Mouse (Mus musculus): Measurements from ENCODE around the gene Erbb2. TPM values are rescaled to one million over a fixed set of nuclear protein-coding genes. Genes with fewer than 3 reads are reported as not detected.
"Not testable (repeated sequence)": the region's sequence is repeated elsewhere in the genome, so short reads cannot be mapped to it uniquely, and the experiment has no call there.

Gene Erbb2
- total RNA-seq (2021) = 1 to 10 TPM; 2.0 to 3.2 TPM
- long read RNA-seq, experiment 1 = 0 reads
- long read RNA-seq, experiment 2, full-length matches to known transcripts = 2 of 4 reads
- long read RNA-seq, experiment 2, partial matches to known transcripts = 0 of 4 reads
- long read RNA-seq, experiment 2, other reads (novel, unspliced or antisense) = 2 of 4 reads

DNA sequence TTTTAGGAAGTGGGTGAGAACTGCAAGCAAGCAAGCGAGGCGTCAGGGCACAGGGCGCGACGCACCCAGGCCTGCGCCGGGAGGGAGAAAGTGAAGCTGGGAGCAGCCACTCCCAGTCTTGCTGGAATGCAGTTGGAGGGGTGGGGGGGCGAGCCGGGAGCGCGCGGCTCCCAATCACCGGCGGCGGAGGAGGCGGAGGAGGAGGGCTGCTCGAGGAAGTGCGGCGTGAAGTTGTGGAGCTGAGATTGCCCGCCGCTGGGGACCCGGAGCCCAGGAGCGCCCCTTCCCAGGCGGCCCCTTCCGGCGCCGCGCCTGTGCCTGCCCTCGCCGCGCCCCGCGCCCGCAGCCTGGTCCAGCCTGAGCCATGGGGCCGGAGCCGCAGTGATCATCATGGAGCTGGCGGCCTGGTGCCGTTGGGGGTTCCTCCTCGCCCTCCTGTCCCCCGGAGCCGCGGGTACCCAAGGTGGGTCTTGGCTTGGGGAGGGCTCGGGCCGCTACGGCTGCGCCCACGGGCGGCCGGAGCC lies at the start of gene Erbb2:
Gene Erbb2, plus strand, starts transcription at position 198 of the 524 bp plus-strand sequence.
- peak in 1 of 2 experiments; percentile 34 for DNase-seq (ENCODE audit: low spot score in 2 of 2)
- intact Hi-C loops (cut with DNase I) = no loop called here

DNA sequence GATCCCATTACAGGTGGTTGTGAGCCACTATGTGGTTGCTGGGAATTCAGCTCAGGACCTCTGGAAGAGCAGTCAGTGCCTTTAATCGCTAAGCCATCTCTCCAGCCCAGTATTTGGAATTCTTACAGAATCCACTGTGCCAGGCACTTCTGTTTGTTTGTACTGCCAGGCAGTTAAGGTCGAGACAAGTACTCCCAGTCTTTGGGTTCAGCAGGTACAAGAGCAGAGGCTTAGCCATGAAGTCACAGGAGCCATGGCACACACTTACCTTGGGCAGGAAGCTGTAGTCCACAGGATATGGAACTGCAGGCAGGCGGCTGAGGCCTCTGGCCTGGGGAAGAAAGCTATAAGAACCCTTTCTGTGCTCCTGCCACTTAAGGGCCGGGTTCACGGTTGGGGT lies 48.5 kb upstream of the Erbb2 start:
- no peak for DNase-seq (ENCODE audit: low spot score in 2 of 2)
- intact Hi-C loops (cut with DNase I) = no loop called here

DNA sequence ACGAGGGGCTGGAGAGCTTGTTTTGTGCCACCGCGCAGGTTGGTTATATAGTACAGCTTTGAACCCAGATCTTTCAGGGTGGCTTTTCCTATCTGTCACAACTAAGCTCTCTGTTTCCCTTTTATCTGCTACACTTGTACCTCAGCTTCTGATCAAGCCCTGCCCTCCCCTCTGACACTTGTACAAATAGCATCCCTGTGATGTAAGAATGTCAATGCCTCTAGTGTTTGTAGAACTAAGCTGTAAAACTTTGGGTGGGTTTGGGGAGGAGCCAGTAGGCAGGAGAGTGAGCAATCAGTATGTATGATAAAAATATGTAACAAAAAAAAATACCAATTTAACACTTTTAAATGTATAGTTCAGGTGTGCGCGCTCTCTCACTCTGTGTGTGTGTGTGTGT lies 47.9 kb upstream of the Erbb2 start:
- no peak for DNase-seq (ENCODE audit: low spot score in 2 of 2)
- intact Hi-C loops (cut with DNase I) = no loop called here

DNA sequence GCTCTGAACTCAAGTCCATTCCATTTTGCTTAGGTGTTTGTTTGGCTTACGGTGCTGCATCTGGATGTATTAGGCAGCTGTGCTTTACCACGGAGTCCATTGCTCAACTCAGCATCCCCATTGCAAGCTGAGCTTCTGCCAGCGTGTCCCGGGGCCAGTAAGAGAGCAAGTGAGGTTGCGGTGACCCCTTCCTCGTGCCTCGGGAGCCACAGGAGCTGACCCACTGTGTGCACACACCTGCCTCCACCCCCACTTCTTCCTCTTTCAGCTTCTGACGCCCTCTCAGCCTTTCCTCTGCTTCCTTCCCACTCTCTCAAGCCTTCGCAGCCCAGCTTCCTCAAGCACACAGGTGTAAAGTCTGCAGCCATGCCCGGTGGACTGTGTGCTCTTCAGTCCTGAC lies 46.0 kb upstream of the Erbb2 start:
- DNase-seq (ENCODE audit: low spot score in 2 of 2) = no peak
- intact Hi-C loops (cut with DNase I) = no loop called here

DNA sequence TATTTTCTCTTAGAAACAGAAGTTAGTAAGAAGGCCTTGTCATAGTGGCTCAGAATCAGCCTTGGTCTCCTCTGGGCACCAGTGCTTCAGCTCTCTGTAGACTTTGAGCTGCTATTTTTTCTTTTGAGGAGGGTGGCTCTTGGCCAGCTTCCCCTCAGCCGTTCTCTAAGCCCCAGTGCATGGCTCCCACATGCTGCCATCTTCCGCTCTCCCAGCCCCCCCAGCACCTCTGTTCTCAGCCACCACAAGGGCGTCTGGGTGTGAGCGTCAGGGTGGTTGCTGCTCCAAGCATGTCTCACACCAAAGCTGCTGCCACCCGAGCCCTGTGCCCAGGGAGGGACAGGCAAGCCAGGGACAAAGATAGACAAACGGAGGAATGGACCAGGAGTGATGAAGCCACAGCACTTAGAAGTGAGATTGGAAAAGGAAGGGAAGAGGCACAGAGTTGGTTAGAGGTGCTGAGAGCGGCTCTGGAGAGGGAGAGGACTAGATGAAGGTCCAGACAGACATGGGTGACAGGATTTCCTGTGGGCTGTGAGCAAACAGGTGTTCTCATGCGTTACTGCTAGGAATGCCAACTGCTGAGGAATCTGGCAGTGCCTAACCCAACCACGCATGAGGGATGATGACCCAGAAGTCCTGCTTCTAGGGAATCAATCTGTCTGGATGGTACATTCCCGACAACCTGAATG lies 45.0 kb upstream of the Erbb2 start:
- DNase-seq (ENCODE audit: low spot score in 2 of 2) = peak; percentile 53 to 56
- intact Hi-C loops (cut with DNase I) = no loop called here

- intact Hi-C loops (cut with DNase I) = no loop called here
- DNase-seq (ENCODE audit: low spot score in 2 of 2) = no peak
Observed at GRCm38 (mm10) chr11:98367863-98368186, 44.4 kb upstream of the Erbb2 start.

GRCm38 (mm10) chr11:98369337-98369736 lies 42.9 kb upstream of the Erbb2 start:
- no peak for DNase-seq (ENCODE audit: low spot score in 2 of 2)

GRCm38 (mm10) chr11:98370588-98370987 lies 41.7 kb upstream of the Erbb2 start:
- intact Hi-C loops (cut with DNase I) = no loop called here
- DNase-seq (ENCODE audit: low spot score in 2 of 2) = no peak

More at GRCm38 (mm10) chr11:98369337-98369736, 42.9 kb upstream of the Erbb2 start:
- intact Hi-C loops (cut with DNase I) = no loop called here

GRCm38 (mm10) chr11:98371556-98372240 lies 40.6 kb upstream of the Erbb2 start:
- intact Hi-C loops (cut with DNase I) = loop anchor here (2.0 kb wide), 1 partner anchor 27 kb away; no protein-coding TSS in a partner anchor
- DNase-seq (ENCODE audit: low spot score in 2 of 2) = no peak

DNA sequence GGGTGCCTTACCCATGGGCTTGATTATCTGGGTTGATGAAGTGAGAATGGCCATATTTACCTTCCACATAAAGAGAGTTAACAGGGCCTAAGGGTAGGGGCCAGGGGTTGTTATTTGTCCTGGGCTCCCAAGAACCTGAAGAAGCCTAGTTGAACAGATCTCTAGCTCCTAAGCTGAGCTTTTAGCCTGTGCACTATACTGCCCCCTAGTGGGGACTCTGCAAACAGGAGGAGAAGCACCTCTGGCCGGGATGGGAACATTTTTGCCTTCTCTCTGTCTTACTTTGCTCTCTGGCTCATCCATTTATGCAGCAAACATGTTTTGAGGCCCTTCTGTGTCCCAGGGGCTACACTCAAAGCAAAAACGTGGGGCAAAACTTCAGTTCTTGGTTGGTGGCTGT lies 39.9 kb upstream of the Erbb2 start:
- intact Hi-C loops (cut with DNase I) = loop anchor here (2.0 kb wide), 1 partner anchor 28 kb away; no protein-coding TSS in a partner anchor
- DNase-seq (ENCODE audit: low spot score in 2 of 2) = peak; percentile 54 to 72

DNA sequence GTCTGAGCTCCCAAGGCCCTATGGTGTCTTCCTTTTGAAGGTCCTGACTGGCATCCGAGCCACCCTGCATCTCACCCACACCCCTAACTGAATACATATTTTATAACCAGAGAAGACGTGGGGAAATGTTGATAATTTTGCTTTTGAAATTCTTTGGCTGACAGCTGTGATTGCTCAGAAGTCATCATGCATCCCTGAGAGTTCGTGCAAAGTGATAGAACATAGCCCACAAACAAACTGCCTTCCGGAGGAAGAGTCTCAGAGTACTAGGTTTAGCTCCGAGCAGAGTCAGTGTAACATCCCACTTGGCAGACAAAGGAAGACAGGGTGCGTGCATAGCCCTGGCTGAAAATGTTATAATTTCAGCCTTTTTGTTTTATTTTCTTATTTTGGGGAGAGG lies 39.0 kb upstream of the Erbb2 start:
- intact Hi-C loops (cut with DNase I) = loop anchor here (2.0 kb wide), 1 partner anchor 28 kb away; no protein-coding TSS in a partner anchor
- DNase-seq (ENCODE audit: low spot score in 2 of 2) = no peak

DNA sequence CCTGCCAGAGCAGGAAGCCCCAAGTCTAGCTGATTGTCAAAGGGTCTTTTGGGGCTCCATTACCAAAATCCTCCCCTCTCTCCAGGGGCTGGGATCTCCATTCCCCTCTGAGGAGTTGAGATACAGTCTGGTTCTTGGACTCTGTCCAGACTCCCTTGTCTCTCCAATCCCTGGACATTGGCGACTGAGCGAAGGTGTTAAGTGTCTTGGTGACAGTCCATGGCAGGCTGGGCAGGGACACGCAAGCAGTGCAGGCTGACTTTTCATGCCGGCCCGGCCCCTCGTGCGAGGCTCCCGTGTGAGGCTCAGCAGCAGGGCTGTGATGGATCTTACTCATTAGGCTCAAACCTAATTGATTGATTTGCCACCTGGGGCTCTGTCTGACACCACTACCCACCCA lies 38.0 kb upstream of the Erbb2 start:
- DNase-seq (ENCODE audit: low spot score in 2 of 2) = no peak
- intact Hi-C loops (cut with DNase I) = no loop called here

DNA sequence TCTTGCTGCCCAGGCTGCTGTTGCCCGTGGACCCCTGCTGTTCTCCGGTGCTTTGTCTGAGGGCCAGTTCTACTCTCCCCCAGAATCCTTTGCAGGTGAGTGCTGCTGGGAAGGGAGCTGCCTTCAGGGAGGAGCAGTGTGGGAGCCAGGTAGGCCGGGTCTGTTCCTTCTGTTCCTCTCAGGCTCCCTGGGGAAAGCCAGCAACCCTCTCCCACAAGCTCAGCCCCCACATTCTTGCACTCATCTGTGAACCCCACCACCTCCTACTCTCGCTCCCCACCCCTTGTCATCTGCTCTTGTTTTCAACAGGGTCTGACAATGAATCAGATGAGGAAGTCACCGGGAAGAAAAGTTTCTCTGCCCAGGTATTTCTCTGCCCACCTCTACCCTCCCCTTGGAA lies 35.5 kb upstream of the Erbb2 start:
- intact Hi-C loops (cut with DNase I) = no loop called here
- DNase-seq (ENCODE audit: low spot score in 2 of 2) = no peak

- intact Hi-C loops (cut with DNase I) = no loop called here
- no peak for DNase-seq (ENCODE audit: low spot score in 2 of 2)
Observed at GRCm38 (mm10) chr11:98377787-98378186, 34.5 kb upstream of the Erbb2 start.

- no peak for DNase-seq (ENCODE audit: low spot score in 2 of 2)
- intact Hi-C loops (cut with DNase I) = no loop called here
Observed at GRCm38 (mm10) chr11:98379379-98379778, 32.9 kb upstream of the Erbb2 start.

- no peak for DNase-seq (ENCODE audit: low spot score in 2 of 2)
- intact Hi-C loops (cut with DNase I) = no loop called here
Observed at GRCm38 (mm10) chr11:98380106-98380505, 32.2 kb upstream of the Erbb2 start.

DNA sequence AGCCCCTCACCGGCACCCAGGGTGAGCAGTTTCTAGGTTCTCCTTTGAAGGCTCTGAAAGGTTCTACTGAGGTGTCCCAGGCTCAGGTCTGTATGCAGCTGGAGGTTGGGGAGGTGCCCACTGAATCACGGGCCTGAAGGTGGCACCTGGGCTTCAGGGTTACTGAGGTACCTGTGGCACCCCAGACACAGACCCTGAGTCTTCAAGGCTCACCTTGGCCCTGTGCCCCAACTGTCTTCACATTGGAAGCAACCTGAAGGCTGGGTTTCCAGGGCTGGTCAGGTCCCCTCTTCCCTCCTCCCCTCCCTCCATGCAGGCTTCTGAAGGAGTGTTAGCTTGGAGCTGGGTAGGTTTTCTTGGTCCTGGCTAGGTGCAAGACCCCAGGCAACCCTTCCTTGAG lies 30.6 kb upstream of the Erbb2 start:
- intact Hi-C loops (cut with DNase I) = no loop called here
- DNase-seq (ENCODE audit: low spot score in 2 of 2) = no peak

- DNase-seq (ENCODE audit: low spot score in 2 of 2); intact Hi-C loops (cut with DNase I): not testable (repeated sequence)
Observed at GRCm38 (mm10) chr11:98382405-98382804, 29.9 kb upstream of the Erbb2 start.

GRCm38 (mm10) chr11:98383261-98384030 lies 28.8 kb upstream of the Erbb2 start, which contains the start of gene Tcap:
Gene Tcap, plus strand, starts transcription at chr11:98383811.
- DNase-seq (ENCODE audit: low spot score in 2 of 2) = no peak
- intact Hi-C loops (cut with DNase I) = no loop called here

- intact Hi-C loops (cut with DNase I) = no loop called here
- no peak for DNase-seq (ENCODE audit: low spot score in 2 of 2)
Observed at GRCm38 (mm10) chr11:98384216-98384615, 28.1 kb upstream of the Erbb2 start.
